Mouse (Mus musculus): ENCODE data around the gene Pde10a.

DNA sequence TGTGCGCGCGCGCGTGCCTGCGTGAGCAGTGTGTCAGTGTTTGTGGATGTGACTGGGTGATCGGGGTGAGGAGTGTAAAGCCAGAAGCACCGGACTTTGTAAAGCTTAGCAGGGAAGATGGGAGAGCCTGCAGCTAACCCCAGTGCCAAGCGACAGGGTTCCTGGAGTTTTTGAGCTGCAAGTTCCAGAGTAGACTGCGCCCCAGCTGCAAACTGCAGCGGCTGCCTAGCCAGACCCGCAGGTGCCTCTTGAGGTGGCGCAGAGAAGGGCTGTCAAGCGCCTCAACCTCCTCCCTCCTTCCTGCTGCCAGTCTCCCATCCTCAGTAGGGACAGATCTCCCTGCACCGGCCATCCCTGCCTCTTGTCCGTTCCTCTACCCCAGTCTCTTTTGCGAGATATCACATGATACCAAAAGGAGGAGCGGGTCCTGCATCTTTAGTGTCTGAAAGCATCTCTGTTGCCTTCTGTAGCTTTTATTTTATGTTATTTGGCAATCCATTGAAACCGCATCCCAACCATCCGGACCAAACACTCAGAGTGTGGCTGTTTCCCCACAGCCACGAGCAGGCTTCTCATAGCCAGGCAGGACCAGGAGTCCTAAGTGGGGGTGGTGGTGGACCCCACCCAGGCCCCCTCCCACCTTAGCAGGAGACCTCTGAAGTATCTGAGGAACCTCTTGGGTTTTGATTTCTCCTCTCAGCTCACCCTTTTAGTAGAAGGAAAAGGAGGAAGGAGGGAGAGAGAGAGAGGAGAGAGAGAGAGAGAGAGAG, 984 bp downstream of the Pde10a start:
- no peak for TF ChIP-seq CTCF (conservative IDR thresholded peaks at IDR 0.05 in 1 of 2, IDR thresholded peaks at IDR 0.05 in 1 of 2; ENCODE audit: low read depth in 2 of 2, low read length in 2 of 2)
- no peak for TF ChIP-seq MAZ (IDR thresholded peaks at IDR 0.05; ENCODE audit: low read depth, low read length)
- TF ChIP-seq USF2 (conservative IDR thresholded peaks at IDR 0.05; ENCODE audit: low read depth, low read length), result no peak
- TF ChIP-seq POLR2A (IDR thresholded peaks at IDR 0.05; ENCODE audit: low read depth, low read length), result no peak
- no peak for TF ChIP-seq HCFC1 (IDR thresholded peaks at IDR 0.05; ENCODE audit: low read depth, low read length)
- TF ChIP-seq ZNF384 (IDR thresholded peaks at IDR 0.05; ENCODE audit: low read depth, low read length), result no peak
- no peak for TF ChIP-seq GABPA (IDR thresholded peaks at IDR 0.05; ENCODE audit: insufficient replicate concordance, low read depth, low read length)
- no peak for TF ChIP-seq TCF12 (IDR thresholded peaks at IDR 0.05; ENCODE audit: low read depth, low read length)
- TF ChIP-seq UBTF (IDR thresholded peaks at IDR 0.05; ENCODE audit: low read depth, low read length), result no peak

Measured in CH12.LX (cell line).